Mouse (Mus musculus): ENCODE results near the gene Cntn5. TPM values are rescaled to one million over a fixed set of nuclear protein-coding genes. Genes with fewer than 3 reads are reported as not detected.
"Not testable (repeated sequence)": the region's sequence is repeated elsewhere in the genome, so short reads cannot be mapped to it uniquely, and the experiment has no call there.

The Cntn5 gene
- polyA plus RNA-seq, 1 experiment from 2014 or later: 30.9 TPM

DNA sequence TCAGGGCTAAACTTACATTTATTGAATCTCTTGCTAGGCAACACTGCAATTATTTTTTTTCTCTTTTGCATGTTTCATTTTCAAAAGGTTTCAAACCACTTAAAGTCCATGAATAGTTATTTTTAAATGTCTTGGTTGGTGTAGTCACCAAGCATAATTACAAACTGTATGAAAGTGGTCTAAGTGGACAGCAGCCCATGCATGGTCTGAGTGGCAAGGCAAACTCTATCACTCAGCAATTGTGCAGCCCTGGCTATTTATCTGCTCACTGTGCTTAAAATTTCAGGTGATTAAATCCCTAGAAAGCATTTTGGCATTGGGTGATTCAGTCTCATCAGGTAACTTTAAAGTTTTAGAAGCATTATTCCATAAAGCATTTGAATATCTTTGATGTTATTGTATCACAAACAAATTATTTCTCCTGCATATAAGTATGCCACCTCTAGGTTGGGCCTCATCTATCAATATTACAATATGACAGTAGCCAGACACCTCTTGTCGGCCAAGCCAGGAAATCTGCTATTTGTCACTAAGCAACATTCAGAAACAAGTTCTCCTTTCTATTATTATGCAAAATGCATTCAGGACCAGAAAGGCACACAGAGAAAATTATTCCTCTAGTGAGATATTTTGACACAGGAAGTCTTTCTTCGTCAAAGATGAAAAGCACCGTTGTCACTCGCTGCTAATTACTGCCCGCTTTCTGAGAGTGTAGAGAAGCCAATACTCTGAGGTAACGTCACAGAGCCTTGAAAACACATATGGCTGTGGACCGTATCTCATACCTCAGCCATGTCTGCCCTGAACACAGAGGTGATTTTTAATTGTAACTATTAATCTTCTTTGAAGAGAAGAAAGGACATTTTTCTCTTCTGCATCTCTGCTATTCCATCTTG is 329.0 kb downstream of the Cntn5 start:
- Histone ChIP-seq H3K4me2 (ENCODE audit: low read depth, low read length) (no peak overlapping the region), H3K9me3 (ENCODE audit: control insufficient read depth, low read length) (no peaks in the 10 kb centered on the region), H3K9ac (replicated peaks; ENCODE audit: low read depth, low read length) (no peak overlapping the region), H3K4me3 (ENCODE audit: low read depth, low read length) (no peak overlapping the region), H3K27ac (ENCODE audit: low read depth, low read length) (no peak overlapping the region), H3K4me1 (ENCODE audit: control insufficient read depth, insufficient read depth, low read length) (no peaks in the 10 kb centered on the region), H3K27me3 (ENCODE audit: control insufficient read depth, insufficient read depth, low read length) (no peaks in the 10 kb centered on the region), H3K36me3 (ENCODE audit: control insufficient read depth, insufficient read depth, low read length) (no peaks in the 10 kb centered on the region)
- WGBS: 77% methylated on average over 7 of the region's 7 CpGs
- no peak for ATAC-seq (ENCODE audit: low read depth)

DNA sequence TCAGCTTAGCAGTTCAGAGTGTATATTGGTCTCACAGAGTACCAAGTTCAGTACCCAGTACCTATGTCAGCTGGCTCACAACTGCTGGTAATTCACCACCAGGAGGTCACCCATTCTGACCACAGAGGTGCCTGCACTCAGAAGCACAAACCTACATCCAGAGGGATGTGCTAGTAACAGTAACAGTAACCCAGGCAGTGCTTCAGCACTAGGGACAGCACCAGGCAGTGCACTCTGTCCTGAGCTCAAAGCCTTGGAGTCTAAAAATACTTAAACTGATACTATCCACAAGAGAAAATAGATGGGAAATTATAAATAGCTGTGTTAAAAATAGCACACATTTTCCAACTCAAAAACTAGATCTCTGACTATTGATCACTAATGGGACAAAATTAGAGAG is 334.7 kb downstream of the Cntn5 start:
- Histone ChIP-seq H3K9ac (replicated peaks; ENCODE audit: low read depth, low read length) (no peak overlapping the region), H3K4me1 (ENCODE audit: control insufficient read depth, insufficient read depth, low read length) (no peaks in the 10 kb centered on the region), H3K9me3 (ENCODE audit: control insufficient read depth, low read length) (no peaks in the 10 kb centered on the region), H3K27ac (ENCODE audit: low read depth, low read length) (no peak overlapping the region), H3K27me3 (ENCODE audit: control insufficient read depth, insufficient read depth, low read length) (no peaks in the 10 kb centered on the region), H3K36me3 (ENCODE audit: control insufficient read depth, insufficient read depth, low read length) (no peaks in the 10 kb centered on the region), H3K4me2 (ENCODE audit: low read depth, low read length) (no peak overlapping the region), H3K4me3 (ENCODE audit: low read depth, low read length) (no peak overlapping the region)
- no peak for ATAC-seq (ENCODE audit: low read depth)

DNA sequence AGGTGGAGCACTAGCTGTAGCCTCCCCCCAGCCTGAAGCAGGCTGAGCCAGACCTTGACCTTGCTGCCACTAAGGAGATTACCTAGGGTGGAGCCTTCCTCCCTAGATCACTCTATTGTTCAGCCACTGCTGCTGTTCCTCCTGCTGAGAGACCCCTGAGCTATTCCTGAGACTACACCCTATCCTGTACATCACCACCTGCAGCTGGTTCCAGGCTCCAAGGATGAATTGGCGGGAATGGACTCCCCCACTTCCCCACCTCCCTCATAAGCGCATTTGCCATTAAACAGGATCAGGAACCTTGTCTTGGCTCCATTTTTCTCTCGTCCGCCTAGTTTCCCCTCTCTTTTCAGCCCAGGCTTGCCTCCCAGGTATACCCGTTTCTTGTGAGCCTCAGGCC is 363.7 kb downstream of the Cntn5 start:
- not testable (repeated sequence) for H3K9ac ChIP-seq (replicated peaks; ENCODE audit: low read depth, low read length); H3K4me3 ChIP-seq (ENCODE audit: low read depth, low read length); H3K27ac ChIP-seq (ENCODE audit: low read depth, low read length); H3K4me2 ChIP-seq (ENCODE audit: low read depth, low read length); H3K4me1 ChIP-seq (ENCODE audit: control insufficient read depth, insufficient read depth, low read length); H3K9me3 ChIP-seq (ENCODE audit: control insufficient read depth, low read length); H3K36me3 ChIP-seq (ENCODE audit: control insufficient read depth, insufficient read depth, low read length); H3K27me3 ChIP-seq (ENCODE audit: control insufficient read depth, insufficient read depth, low read length); ATAC-seq (ENCODE audit: low read depth)
- 67% methylated on average over 5 of the region's 5 CpGs for WGBS

DNA sequence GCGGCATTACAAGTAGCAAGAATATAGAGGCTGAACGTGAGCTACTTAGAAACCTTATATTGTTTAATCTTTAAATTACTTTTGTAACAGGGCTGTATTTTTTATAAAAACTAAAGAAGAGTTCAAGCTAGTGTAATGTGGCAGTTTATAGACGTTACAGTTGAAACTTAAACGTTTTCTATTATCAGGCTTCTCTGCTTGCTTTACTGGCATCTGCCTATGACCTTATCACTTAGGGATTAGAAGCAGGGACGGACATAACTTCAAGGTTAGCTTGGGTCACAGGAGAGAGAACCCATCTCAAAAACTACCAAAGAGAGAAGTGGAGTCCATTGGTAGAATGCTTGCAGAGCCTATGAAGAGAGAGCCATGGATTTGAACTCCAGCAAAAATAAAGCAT is 372.3 kb downstream of the Cntn5 start:
- Histone ChIP-seq H3K9me3 (ENCODE audit: control insufficient read depth, low read length) (no peaks in the 10 kb centered on the region), H3K9ac (replicated peaks; ENCODE audit: low read depth, low read length) (no peak overlapping the region), H3K27ac (ENCODE audit: low read depth, low read length) (no peak overlapping the region), H3K36me3 (ENCODE audit: control insufficient read depth, insufficient read depth, low read length) (no peaks in the 10 kb centered on the region), H3K4me1 (ENCODE audit: control insufficient read depth, insufficient read depth, low read length) (no peaks in the 10 kb centered on the region), H3K4me3 (ENCODE audit: low read depth, low read length) (no peak overlapping the region), H3K4me2 (ENCODE audit: low read depth, low read length) (no peak overlapping the region), H3K27me3 (ENCODE audit: control insufficient read depth, insufficient read depth, low read length) (no peaks in the 10 kb centered on the region)
- no peak for ATAC-seq (ENCODE audit: low read depth)
- WGBS: 89% methylated on average over 5 of the region's 5 CpGs

DNA sequence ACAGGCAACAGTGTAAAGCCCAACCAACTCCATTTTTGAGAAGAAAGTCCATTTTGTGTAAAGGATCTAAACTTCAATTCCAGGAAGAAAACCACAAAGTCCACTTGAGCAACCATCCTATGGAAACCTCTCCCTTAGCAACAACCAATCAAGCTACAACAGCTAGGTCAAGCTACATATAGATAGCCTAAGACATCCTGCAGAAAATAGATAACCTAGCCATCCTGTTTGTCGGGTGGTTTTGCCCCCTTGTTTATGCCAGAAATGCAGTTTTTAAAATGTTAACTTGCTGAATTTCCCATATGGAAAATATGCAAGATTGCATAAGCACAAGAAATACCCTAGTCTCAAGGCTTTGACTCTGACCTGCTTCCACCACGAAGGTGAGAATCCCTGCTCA is 373.5 kb downstream of the Cntn5 start:
- H3K27me3 ChIP-seq (ENCODE audit: control insufficient read depth, insufficient read depth, low read length): no peaks in the 10 kb centered on the region
- no peak overlapping the region for H3K4me3 ChIP-seq (ENCODE audit: low read depth, low read length)
- no peak overlapping the region for H3K9ac ChIP-seq (replicated peaks; ENCODE audit: low read depth, low read length)
- H3K4me1 ChIP-seq (ENCODE audit: control insufficient read depth, insufficient read depth, low read length): no peaks in the 10 kb centered on the region
- no peak overlapping the region for H3K27ac ChIP-seq (ENCODE audit: low read depth, low read length)
- no peak overlapping the region for H3K4me2 ChIP-seq (ENCODE audit: low read depth, low read length)
- ATAC-seq (ENCODE audit: low read depth): no peak
- WGBS: 93% methylated on average over 2 of the region's 2 CpGs
- H3K36me3 ChIP-seq (ENCODE audit: control insufficient read depth, insufficient read depth, low read length): no peaks in the 10 kb centered on the region
- H3K9me3 ChIP-seq (ENCODE audit: control insufficient read depth, low read length): no peaks in the 10 kb centered on the region

DNA sequence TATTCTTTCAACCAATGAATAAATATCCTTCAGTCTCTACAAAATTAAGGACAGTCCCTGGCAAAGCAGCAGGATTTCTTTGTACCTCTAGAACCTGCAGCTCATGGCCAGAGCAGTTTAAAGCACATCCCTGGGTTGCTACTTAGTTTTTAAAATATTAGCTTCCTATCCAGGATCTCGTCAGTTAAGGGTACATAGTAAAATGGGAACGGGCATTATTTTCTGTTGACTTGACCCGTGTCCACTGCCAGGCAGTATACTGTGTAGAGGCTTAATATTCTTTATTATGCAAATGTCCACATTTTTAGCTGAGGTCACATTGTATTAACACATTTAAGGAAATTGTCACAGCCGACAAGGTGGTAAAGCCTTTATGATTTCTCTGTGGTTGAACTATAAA is 375.0 kb downstream of the Cntn5 start:
- no peak overlapping the region for H3K4me2 ChIP-seq (ENCODE audit: low read depth, low read length)
- no peak overlapping the region for H3K4me3 ChIP-seq (ENCODE audit: low read depth, low read length)
- no peaks in the 10 kb centered on the region for H3K36me3 ChIP-seq (ENCODE audit: control insufficient read depth, insufficient read depth, low read length)
- 46% methylated on average over 4 of the region's 4 CpGs for WGBS
- no peaks in the 10 kb centered on the region for H3K9me3 ChIP-seq (ENCODE audit: control insufficient read depth, low read length)
- no peak overlapping the region for H3K27ac ChIP-seq (ENCODE audit: low read depth, low read length)
- H3K4me1 ChIP-seq (ENCODE audit: control insufficient read depth, insufficient read depth, low read length): no peaks in the 10 kb centered on the region
- no peak overlapping the region for H3K9ac ChIP-seq (replicated peaks; ENCODE audit: low read depth, low read length)
- no peak for ATAC-seq (ENCODE audit: low read depth)
- no peaks in the 10 kb centered on the region for H3K27me3 ChIP-seq (ENCODE audit: control insufficient read depth, insufficient read depth, low read length)

DNA sequence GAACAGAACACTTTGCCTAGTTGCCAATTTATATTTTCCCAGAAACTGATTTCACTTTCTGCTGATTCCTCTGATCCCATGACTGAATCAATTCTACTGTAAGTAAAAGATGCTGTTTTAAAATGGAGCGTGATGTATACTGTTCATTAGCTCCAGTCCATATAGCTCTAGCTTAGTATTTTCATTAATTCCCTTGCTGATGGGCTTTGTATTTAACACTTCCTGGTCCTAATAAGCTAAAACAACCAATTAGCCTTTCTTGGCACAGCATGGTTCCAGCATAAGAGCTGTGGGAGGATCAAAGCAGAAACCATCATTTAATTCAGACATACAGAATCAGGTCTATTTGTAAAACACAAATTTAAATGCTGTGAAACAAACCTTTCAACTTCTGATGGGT is 375.5 kb downstream of the Cntn5 start:
- H3K36me3 ChIP-seq (ENCODE audit: control insufficient read depth, insufficient read depth, low read length): no peaks in the 10 kb centered on the region

DNA sequence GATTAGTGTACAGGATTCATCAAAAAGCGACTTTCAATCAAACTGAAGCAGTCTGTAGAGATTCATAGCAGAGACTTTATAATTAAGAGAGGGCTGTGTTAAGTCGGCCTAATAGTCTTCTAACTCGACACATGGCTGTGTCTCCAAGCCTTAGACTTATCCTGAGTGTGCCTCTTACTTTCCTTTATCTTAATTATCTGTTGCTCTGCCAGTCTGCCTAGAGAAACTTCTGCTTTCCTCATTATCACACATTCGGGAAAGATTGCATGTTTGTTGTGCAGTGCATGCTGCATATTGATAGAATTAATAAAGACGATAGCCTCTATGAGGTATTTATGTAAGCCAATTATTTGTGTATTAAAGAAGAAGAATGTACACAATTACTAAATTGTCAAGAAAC is 375.9 kb downstream of the Cntn5 start:
- Histone ChIP-seq H3K36me3 (ENCODE audit: control insufficient read depth, insufficient read depth, low read length) (no peaks in the 10 kb centered on the region), H3K4me3 (ENCODE audit: low read depth, low read length) (no peak overlapping the region), H3K4me1 (ENCODE audit: control insufficient read depth, insufficient read depth, low read length) (no peaks in the 10 kb centered on the region), H3K27ac (ENCODE audit: low read depth, low read length) (no peak overlapping the region), H3K9ac (replicated peaks; ENCODE audit: low read depth, low read length) (no peak overlapping the region), H3K4me2 (ENCODE audit: low read depth, low read length) (no peak overlapping the region), H3K9me3 (ENCODE audit: control insufficient read depth, low read length) (no peaks in the 10 kb centered on the region), H3K27me3 (ENCODE audit: control insufficient read depth, insufficient read depth, low read length) (no peaks in the 10 kb centered on the region)
- WGBS: 77% methylated on average over 5 of the region's 5 CpGs
- ATAC-seq (ENCODE audit: low read depth): no peak

More for the DNA sequence above, 375.5 kb downstream of the Cntn5 start:
- Histone ChIP-seq H3K27me3 (ENCODE audit: control insufficient read depth, insufficient read depth, low read length) (no peaks in the 10 kb centered on the region), H3K9ac (replicated peaks; ENCODE audit: low read depth, low read length) (no peak overlapping the region), H3K27ac (ENCODE audit: low read depth, low read length) (no peak overlapping the region), H3K4me2 (ENCODE audit: low read depth, low read length) (no peak overlapping the region), H3K9me3 (ENCODE audit: control insufficient read depth, low read length) (no peaks in the 10 kb centered on the region), H3K4me3 (ENCODE audit: low read depth, low read length) (no peak overlapping the region), H3K4me1 (ENCODE audit: control insufficient read depth, insufficient read depth, low read length) (no peaks in the 10 kb centered on the region)
- ATAC-seq (ENCODE audit: low read depth): peak; percentile 17; the same call in 1 of the 2 replicates
- WGBS: 57% methylated on average over 1 of the region's 1 CpGs

DNA sequence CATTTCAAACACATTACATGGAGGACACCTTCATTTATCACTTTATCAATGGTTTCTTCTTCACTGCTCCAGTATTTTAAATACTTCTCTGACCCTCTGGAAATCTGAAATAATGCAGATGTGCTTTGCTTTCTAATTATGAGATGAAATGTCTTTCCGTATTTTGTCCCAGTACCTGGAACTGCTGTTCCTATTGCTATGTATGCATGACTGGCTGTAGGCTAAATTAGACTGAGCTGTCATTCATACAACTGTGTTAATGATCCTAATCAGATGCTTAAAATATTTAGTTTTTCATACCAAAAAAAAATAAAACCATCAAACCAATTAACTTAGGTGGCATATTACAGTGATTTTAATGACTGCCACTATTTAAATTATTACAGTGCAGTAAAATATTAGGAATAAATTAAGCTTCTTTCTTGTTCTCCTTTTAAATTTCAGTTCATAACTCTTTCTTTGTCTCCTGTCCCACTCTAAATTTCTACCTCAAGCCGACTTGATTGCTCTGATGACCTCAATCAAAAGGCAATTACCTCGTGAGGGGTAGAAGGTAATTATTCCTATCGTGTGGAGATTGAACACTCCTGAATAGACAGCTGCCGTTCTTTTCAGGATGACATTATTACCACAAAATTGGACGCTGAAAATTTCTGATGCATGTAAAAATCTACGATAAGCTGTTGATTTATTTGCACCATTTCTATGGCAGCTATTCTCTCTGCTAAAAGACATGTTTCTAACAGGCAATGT is 378.5 kb downstream of the Cntn5 start:
- peak; percentile 60; the same call in 1 of the 2 replicates for ATAC-seq (ENCODE audit: low read depth)

More for the DNA sequence above, 378.5 kb downstream of the Cntn5 start:
- WGBS: 30% methylated on average over 7 of the region's 7 CpGs
- Histone ChIP-seq H3K4me3 (ENCODE audit: low read depth, low read length) (no peak overlapping the region), H3K9ac (replicated peaks; ENCODE audit: low read depth, low read length) (no peak overlapping the region), H3K36me3 (ENCODE audit: control insufficient read depth, insufficient read depth, low read length) (no peaks in the 10 kb centered on the region), H3K27ac (ENCODE audit: low read depth, low read length) (no peak overlapping the region), H3K9me3 (ENCODE audit: control insufficient read depth, low read length) (no peaks in the 10 kb centered on the region), H3K4me1 (ENCODE audit: control insufficient read depth, insufficient read depth, low read length) (no peaks in the 10 kb centered on the region), H3K4me2 (ENCODE audit: low read depth, low read length) (no peak overlapping the region), H3K27me3 (ENCODE audit: control insufficient read depth, insufficient read depth, low read length) (no peaks in the 10 kb centered on the region)
